Mouse (Mus musculus) mouse embryonic stem cell (cell line): ENCODE data around the gene Cse1l.

Experiments used
- in situ Hi-C, 2 experiments: fragments of 300-500 bp; cut with MboI; formaldehyde crosslinking; loops; 1 replicate in 1 of 2; 3 replicates in 1 of 2; pipeline ENCODE4 v1.14.3; 2019 to 2020; ENCODE audit warnings: low sequenced_read_pairs in 2 of 2, low pct_unique_long_range_greater_than_20kb in 1 of 2, mixed read lengths in 1 of 2; ENCODE audit not compliant: unreplicated experiment in 1 of 2

Gene Cse1l

DNA sequence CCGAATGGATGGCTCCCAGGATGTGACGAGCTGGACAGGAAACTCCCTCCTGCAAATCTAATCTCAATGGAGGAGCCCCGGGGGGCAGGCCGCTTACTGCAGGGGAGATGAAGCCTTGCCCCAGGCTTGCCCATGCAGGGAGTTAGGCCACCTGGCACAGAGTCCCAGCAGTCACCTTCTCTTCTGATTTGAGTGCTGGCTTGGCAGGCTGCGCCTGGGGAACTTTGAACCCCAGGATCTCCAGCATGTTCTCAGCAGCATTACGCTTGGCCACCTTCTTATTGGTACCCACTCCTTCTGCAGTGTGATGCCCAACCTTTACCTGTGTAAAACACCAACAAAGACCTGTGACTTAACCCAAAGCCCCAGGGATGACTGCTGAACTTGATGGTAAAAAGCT lies 46.3 kb downstream of the Cse1l start:
- in situ Hi-C loops: no loop called here

DNA sequence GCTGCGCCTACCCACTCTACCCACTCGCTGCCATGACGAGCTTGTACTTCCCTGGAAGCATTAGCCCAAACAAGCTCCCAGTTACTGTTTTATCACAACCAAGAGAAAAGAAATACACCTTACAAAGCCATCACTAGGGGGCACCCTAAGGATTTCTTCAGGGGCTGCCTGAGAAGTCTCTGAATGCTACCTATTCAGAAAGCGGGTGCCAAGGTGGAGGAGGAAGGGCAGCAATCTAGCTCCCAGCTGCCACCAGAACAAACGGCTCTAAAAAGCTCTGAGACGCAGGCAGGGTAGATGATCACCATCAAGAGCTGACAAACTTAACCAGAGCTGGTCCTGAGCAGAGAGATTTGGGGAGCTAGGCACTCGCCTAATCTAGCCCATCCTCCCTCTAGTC lies 51.0 kb downstream of the Cse1l start:
- in situ Hi-C loops: no loop called here

DNA sequence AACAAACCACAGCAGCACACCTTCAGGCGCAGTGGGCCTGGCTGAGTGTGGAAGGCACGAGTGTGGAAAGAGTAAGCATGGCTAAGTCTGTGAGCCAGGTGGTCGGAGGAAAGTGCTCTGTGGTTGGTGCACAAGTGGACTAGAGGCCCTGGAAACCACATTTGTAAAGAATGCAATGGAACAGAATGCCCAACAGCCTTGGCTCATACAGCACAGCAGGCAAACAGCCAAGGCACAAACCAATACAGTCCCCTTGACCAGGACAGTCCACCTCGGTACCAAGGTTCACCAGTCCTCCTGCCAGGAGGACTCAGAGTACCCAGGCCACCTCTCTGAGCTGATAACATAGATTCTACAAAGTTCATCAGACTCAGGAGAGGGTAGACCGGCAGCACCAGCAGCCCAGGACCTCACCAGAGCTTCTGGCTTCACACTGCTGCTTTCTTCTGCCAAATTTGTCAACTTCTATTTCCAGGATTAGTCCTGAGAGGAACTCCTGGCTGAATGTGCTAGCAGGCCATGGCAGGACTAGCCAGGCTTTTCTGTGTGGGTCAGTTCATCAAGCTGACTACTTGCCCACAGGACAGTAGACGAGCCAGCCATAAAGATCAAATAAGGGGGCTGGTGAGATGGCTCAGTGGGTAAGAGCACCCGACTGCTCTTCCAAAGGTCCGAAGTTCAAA lies 54.9 kb downstream of the Cse1l start:
- in situ Hi-C loops: no loop called here

DNA sequence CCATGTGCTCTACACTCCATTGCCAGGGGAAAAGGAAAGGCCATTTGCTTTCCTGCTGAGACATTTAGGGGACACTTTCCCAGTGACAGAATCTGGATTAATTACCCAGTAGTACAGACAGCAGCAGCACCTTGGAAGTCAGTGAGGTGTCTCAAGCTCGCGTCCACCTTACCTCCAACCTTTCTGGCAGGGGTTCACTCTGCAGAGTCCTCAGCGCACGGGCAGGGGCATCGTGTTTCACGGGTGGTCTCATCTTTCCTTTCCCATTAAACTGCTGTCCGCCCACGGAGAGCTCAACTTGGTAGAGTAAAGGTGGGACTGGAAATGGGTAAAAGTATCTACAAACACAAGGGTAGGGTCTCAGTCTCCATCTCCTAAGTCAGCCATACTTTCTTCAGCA lies 57.4 kb downstream of the Cse1l start:
- in situ Hi-C loops: no loop called here

DNA sequence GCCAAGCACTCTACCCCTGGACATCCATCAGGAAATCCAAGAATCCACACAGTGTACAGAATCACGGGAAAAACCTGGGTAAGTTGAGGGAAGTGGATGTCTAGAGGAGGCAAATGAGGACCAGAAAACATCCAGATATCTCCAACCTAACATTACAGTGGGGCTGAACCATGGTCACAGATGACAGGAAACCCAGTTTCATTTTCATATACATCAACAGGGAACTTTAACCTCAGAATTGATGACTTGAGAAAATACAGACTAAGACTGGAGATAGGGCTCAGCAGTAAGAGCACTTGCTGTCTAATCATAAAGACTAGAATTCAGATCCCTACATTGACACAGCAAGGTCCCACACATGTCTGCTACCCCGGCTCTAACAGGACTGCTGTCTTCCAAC lies 58.9 kb downstream of the Cse1l start:
- in situ Hi-C loops: no loop called here

DNA sequence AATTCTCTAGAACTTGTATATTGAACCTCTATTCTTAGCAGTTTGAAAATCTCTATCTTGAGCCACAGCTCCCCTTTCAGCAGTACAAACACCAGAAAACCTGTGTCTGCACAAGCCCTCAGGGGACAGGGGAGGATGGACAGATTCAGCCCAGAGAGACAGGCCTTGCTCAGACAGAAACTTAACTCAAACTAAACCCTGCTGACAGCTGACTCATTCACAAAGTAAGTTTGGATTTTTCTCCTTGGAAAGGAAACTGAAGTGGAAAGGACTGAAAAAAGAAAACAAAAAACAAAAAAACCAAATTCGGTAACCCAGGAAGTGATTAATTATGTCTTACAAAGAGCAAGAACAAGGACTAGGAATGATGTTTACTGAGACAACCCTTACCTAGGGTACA lies 67.3 kb downstream of the Cse1l start:
- in situ Hi-C loops: no loop called here

DNA sequence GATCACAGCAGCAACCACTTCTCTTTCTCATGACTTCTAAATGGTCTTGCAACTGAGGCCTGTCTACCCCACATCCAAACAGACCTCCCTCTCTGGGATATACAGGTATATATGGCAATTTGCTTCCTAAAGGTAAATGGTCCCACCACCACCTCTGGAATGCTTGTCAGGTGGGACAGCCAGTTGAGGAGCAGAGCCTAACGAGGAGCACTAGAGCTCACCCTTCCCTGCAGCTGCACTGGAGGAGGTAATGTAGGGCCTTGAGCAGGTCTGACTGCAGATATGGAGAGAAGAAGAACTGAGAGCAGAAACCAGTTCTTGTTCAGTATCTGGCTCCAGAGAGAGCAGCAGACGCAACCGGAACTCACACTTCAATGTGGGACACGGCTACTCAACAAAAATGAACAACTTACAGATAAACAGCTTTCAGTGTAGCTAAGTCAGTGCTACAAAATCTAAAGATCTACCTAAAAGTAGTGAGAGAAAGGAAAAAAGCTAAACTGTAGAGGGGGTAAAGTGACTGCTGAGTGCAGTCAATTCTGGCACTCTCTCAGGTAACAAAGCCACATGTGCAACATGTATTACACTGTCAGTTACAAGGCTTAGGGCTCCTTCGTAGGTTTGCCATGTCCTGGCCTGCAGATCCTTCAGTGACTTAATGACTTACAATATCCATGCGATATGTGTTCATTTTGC lies 68.5 kb downstream of the Cse1l start:
- in situ Hi-C loops: no loop called here

DNA sequence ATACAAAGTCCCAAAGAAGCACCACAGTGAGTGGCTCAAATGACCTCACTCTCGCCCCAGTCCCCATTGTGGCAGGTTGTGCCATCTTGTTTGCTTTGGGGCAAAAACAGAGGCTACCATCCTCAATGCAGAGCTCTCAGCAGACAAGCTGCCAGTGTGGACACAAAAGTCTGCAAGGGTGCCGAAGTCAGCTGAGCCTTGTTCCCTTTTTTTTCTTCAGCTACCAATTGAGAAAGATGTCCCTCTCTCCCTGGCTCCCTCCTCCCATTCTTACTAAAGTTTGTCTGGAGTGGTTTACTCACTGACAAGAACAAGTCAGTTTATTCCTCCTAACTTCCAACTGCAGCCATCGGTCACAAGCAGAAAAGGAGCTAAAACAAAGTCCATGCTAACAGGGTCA lies 70.5 kb downstream of the Cse1l start:
- in situ Hi-C loops: no loop called here

DNA sequence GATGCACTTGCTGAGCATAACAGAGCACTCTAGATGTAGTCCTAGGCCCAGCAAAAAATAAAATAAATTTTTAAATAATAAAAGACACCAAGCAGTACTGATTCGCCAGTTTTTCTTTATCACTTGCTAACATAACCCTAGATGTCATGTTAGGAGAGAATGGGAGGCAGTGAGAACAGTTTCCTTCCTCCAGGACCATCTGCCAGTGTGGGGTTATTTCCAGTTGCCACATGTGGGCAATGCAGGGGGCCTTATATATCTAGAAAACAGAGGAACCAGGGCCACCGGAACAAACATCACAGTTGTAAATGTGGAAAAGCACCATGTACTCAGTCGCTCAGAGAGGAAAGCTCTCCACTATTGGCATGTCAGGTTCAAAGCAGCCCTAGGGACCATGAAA lies 71.7 kb downstream of the Cse1l start:
- in situ Hi-C loops: no loop called here

DNA sequence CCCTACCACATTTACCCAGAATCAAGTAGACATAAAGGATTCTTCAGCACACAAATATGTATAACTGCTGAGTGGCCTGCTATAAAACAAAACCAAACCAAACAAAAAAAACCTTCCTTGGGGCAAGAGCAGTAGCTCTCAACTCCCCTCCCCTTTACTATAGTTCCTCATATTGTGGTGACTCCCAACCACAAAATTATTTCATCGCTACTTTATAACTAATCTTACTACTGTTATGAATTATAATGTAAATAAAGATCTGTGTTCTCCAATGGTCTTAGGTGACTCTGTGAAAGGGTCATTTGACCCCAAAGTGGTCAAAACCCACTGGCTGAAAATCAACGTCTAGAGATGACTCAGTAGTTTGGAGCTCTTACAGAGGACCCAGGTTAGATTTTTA lies 74.3 kb downstream of the Cse1l start:
- in situ Hi-C loops: no loop called here

DNA sequence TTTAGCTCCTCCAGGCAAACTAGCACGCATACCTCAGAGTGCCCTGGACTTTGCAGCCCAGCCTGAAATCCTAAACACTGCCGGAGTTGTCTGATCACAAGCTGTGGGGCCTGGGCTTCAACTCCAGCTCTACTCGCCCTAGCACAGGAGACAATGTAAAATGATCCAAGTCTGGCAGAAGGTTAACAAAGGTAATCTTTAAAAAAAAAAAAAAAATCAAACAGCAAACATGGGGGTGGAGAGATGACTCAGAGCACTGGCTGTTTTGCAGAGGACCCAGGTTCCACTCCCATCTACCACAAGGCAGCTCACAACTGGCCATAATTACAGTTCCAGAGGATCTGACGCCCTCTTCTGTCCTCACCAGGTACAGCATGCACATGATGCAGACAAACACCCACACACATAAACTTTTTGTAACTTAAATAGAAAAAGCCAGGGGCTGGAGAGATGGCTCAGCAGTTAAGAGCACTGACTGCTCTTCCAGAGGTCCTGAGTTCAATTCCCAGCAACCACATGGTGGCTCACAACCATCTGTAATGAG lies 77.6 kb downstream of the Cse1l start:
- in situ Hi-C loops: no loop called here

DNA sequence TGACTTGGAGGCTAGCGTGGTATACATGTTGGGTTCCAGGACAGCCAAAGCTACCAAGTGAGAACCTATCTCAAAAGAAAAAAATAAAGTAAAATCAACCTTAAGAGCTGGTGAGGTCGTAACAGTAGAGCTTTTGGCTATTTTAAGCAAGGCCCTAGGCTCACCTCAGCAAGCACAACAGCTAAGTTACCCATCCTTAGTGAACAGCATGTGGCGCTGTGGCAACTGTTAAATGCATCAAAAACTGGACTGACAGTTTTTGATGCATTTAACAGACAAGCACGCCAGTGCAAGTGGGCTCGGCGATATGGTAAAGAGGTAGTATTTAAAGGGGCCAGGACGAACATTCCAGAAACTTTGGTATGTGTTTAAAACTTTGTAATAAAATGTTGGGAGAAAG lies 85.0 kb downstream of the Cse1l start:
- in situ Hi-C loops: no loop called here

DNA sequence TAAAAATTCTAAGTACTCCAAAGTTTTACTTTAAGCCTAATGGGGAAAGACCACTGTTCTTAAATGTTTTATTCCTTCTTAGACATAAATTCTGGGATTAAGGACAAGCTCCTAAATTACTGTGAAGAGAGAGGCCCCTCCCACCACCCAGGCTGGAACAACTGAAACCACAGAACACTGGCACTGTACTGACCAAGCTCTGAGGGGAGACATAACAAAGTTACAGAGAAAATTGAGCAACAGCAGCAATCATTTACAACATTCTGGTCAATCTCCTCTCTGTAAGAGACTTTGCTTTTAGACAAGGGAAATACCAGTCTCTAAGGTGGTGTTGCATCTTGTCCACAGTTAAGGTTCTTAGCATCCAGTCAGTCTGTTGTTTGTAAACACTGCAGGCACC lies 86.1 kb downstream of the Cse1l start:
- in situ Hi-C loops: no loop called here

DNA sequence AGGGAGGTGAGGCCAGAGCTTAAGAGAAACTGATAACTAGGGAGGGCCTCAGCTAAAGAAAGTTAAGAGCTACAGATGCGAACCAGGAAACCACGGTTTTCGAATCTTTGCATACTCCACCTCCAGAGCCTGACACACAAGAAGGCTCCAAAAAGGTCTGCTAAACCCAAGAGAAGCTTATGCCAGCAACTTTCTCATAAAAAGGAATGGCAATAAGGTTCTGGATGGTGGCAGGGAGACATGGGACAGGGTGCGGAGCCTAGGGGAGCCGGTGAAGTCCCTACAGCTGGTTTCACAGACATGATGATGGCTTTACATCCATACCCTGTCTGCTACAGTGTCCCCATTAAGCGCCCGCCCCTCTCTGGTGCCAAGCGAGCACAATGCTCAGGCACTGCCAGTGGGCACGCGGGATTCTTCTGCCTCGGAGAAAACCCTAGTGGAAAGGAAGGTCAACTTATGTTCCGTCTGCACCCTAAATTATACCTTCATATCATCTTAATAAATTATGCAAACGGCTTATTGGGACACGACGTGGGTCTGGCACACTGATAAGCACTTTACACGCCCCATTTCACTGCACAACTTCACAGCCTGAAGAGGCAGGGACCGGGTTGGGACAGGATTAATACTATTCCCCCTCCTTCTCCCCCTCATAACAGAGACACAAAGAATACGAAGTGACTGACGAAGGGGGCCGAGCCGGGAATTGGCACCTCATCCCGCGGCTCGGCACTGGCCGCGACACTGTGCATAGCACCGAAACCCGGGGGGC lies 89.4 kb downstream of the Cse1l start:
- in situ Hi-C loops: no loop called here
